Mouse (Mus musculus): ENCODE results near the gene Pemt. TPM values are rescaled to one million over a fixed set of nuclear protein-coding genes. Genes with fewer than 3 reads are reported as not detected.

Pemt gene
- polyA plus RNA-seq (2012; ENCODE audit: low replicate concordance), result 0.73 and 3.8 TPM in 2 replicates

DNA sequence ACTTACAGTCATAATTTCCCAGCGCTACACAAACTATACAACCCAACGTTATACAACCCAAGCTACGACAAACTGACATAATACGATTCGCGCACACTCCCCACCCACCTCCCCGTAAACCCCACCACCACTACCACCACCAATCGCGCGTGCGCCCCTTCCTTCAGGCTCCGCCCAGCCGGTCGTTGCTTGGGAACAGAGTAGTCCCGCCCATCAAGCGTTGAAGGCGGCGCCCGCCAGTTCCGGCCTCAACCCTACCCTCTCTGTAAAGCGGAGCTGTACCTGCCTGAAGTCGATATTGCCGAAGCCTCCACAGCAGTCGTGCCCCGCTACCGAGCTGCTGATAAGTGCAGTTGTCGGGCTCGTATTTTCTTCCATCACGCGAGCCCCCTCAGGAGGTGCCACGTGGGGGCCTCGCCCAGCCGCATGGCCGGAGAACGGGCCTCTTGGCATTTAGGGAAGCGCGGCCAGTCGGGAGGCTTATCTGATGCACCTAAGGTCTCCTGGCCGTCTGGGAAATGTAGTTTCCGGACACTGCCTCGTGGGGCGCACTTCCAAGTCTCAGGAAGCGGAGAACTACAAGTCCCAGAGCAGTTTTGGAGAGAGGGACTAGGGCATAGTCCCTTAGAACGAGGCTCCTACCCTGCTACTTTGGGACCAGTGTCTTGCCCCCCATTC, at the start of gene Pemt:
Pemt (minus strand) TSS at position 432 of the 678 bp plus-strand sequence.

GRCm38 (mm10) chr11:59964818-59965217, 81.5 kb downstream of the Pemt start, which contains the start of gene Rasd1:
TSS of gene Rasd1 (minus strand) at chr11:59964944.

GRCm38 (mm10) chr11:59947752-59948400, 98.4 kb downstream of the Pemt start, which contains the start of gene Med9:
TSS of gene Med9 (plus strand) at chr11:59948206.

Other genes starting within 250 kb of the Pemt start
- gene Flcn, start 236.5 kb downstream of the Pemt start, polyA plus RNA-seq (2012; ENCODE audit: low replicate concordance), result 21.5 and 55.5 TPM in 2 replicates
- 8.8 and 13.7 TPM in 2 replicates for gene Nt5m, start 207.0 kb downstream of the Pemt start, polyA plus RNA-seq (2012; ENCODE audit: low replicate concordance)
- gene Cops3, start 206.7 kb downstream of the Pemt start, polyA plus RNA-seq (2012; ENCODE audit: low replicate concordance), result 11.0 and 14.2 TPM in 2 replicates
- 18.5 and 30.9 TPM in 2 replicates for gene Med9, start 98.3 kb downstream of the Pemt start, polyA plus RNA-seq (2012; ENCODE audit: low replicate concordance)
- 0.07 and 0.11 TPM in 2 replicates for gene Rasd1, start 81.5 kb downstream of the Pemt start, polyA plus RNA-seq (2012; ENCODE audit: low replicate concordance)
- gene Rai1, start 58.5 kb upstream of the Pemt start, polyA plus RNA-seq (2012; ENCODE audit: low replicate concordance), result 80.1 and 103 TPM in 2 replicates
- gene Srebf1, start 176.1 kb upstream of the Pemt start, polyA plus RNA-seq (2012; ENCODE audit: low replicate concordance), result 182 and 281 TPM in 2 replicates